Mouse (Mus musculus): ENCODE measurements around the gene Nuak1. TPM values are rescaled to one million over a fixed set of nuclear protein-coding genes. Genes with fewer than 3 reads are reported as not detected.

Gene Nuak1
- total RNA-seq, 2 experiments from 2014 or later, result 39.5 to 45.8 TPM

GRCm38 (mm10) chr10:84329822-84330221, 110.6 kb downstream of the Nuak1 start:
- no peak for DNase-seq

- DNase-seq, result no peak
Measured at GRCm38 (mm10) chr10:84329336-84329735, 111.1 kb downstream of the Nuak1 start.

GRCm38 (mm10) chr10:84324018-84324417, 116.4 kb downstream of the Nuak1 start:
- no peak for DNase-seq

Other genes with a start within 250 kb of the Nuak1 start
- gene Ckap4, start 93.5 kb upstream of the Nuak1 start, total RNA-seq (2021), result 100 to 1,000 TPM; 111 to 115 TPM
- 10 to 100 TPM; 26.4 to 33.4 TPM for gene Tcp11l2, start 136.0 kb upstream of the Nuak1 start, total RNA-seq (2021)
- gene Polr3b, start 181.7 kb upstream of the Nuak1 start, total RNA-seq (2021), result 10 to 100 TPM; 13.8 to 14.9 TPM